Mouse (Mus musculus) limb, embryonic 11.5 days (tissue): ENCODE measurements around the gene Rtn4. TPM values are rescaled to one million over a fixed set of nuclear protein-coding genes. Genes with fewer than 3 reads are reported as not detected.
"Not testable (repeated sequence)": the region's sequence is repeated elsewhere in the genome, so short reads cannot be mapped to it uniquely, and the experiment has no call there.

Experiments
- ATAC-seq: fragments of 200-750 bp; cut with Nextera tagmentation; 2 replicates; pipeline ENCODE4 v1.8.0; 2017; ENCODE audit warnings: low read depth; ENCODE audit not compliant: insufficient number of reproducible peaks, low FRiP score, low TSS enrichment
- DNase-seq: peaks from one replicate; pipeline ENCODE4 v3.0.0-alpha.2; 2015; ENCODE audit warnings: low spot score
- H3K27ac ChIP-seq: fragments of 300-500 bp; sonication (generic); replicated peaks from 2 replicates; pipeline ENCODE4 v1.5.1; 2014; ENCODE audit warnings: low read depth, mild to moderate bottlenecking, low read length
- H3K27me3 ChIP-seq: fragments of 300-500 bp; sonication (generic); 2 replicates; pipeline ENCODE4 v1.6.1; 2014; ENCODE audit warnings: mild to moderate bottlenecking, low read length, mixed read lengths; ENCODE audit not compliant: control insufficient read depth, insufficient read depth
- H3K36me3 ChIP-seq: fragments of 300-500 bp; sonication (generic); 2 replicates; pipeline ENCODE4 v1.6.1; 2014; ENCODE audit warnings: mild to moderate bottlenecking, low read length, moderate library complexity, mixed read lengths; ENCODE audit not compliant: control insufficient read depth, insufficient read depth
- H3K4me1 ChIP-seq: fragments of 300-500 bp; sonication (generic); 2 replicates; pipeline ENCODE4 v1.6.1; 2014; ENCODE audit warnings: low read length, mixed read lengths; ENCODE audit not compliant: control insufficient read depth, insufficient read depth
- H3K4me2 ChIP-seq: fragments of 300-500 bp; sonication (generic); 2 replicates; pipeline ENCODE4 v1.6.1; 2014; ENCODE audit warnings: low read depth, mild to moderate bottlenecking, moderate library complexity; ENCODE audit not compliant: severe bottlenecking
- H3K4me3 ChIP-seq: fragments of 300-500 bp; sonication (generic); 2 replicates; pipeline ENCODE4 v1.5.1; 2014; ENCODE audit warnings: low read depth, low read length
- H3K9ac ChIP-seq: fragments of 300-500 bp; sonication (generic); 2 replicates; pipeline ENCODE4 v1.6.1; 2014; ENCODE audit warnings: mild to moderate bottlenecking, low read length
- H3K9me3 ChIP-seq: fragments of 300-500 bp; sonication (generic); 2 replicates; pipeline ENCODE4 v1.6.1; 2016; ENCODE audit warnings: low read length; ENCODE audit not compliant: control insufficient read depth
- WGBS: fragments of 180-500 bp; shearing (Covaris S2); extraction: QIAGEN DNeasy Blood & Tissue Kit; methylation state at CpG from one replicate; pipeline ENCODE4 v1.1.7; 2014; 5-methylcytosine and 5-hydroxymethylcytosine counted together
- polyA plus RNA-seq: library from polyadenylated mRNA; unstranded; fragments of >200 nt; fragmentation: Nextera tagmentation; extraction: Ambion mirVana; gene quantifications from 2 replicates; pipeline ENCODE4 v1.2.1, GENCODE M21; 2014

Rtn4 gene
- polyA plus RNA-seq, 1 experiment from 2014 or later, result 60.7 TPM

DNA sequence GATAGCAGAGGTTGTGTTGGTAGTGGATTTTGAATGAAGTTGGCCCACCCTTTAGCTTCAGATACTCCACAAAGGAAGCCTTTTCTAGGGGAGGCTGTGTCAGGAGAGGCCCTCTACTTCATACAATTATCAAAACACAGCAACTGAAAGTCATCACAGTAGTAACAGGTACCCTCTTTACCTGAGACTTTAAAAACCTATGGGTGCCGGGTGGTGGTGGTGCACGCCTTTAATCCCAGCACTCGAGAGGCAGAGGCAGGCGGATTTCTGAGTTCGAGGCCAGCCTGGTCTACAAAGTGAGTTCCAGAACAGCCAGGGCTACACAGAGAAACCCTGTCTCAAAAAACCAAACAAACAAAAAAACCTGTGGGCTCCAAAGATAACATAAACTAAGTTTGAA, 63.3 kb downstream of the Rtn4 start:
- not testable (repeated sequence) for H3K4me1 ChIP-seq, H3K9ac ChIP-seq, H3K9me3 ChIP-seq, H3K36me3 ChIP-seq, ATAC-seq, H3K27ac ChIP-seq, H3K4me3 ChIP-seq, H3K4me2 ChIP-seq, DNase-seq, H3K27me3 ChIP-seq
- WGBS, result 93% methylated on average over 5 of the region's 5 CpGs

DNA sequence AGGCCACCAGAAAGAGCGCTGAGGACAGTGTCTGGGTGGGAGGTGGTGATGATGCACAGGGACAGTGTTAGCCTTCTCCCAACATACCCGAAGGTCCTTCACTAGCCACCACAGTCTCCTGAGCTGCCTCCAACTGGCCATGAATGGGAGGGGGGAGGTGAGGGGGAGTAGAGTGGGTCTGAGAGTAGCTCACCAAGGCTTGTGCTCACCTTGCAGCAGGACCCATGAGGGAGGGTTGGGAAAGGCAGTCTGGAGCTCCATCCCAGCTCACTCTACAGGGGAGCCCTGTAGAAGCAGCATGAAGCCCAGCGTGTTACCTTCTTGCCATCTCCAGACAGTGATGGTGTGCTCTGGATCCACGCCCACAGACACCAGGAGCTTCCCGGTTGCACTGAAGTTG, 65.9 kb downstream of the Rtn4 start:
- H3K9ac ChIP-seq, result no peak overlapping the region
- H3K36me3 ChIP-seq, result no peaks in the 10 kb centered on the region
- no peak overlapping the region for H3K4me3 ChIP-seq
- no peak overlapping the region for H3K27ac ChIP-seq
- ATAC-seq (no peak; the same call in 1 of the 2 replicates), DNase-seq (no peak)
- WGBS, result 90% methylated on average over 5 of the region's 5 CpGs
- no peak overlapping the region for H3K4me2 ChIP-seq
- H3K4me1 ChIP-seq, result no peaks in the 10 kb centered on the region
- H3K9me3 ChIP-seq, result no peaks in the 10 kb centered on the region
- no peaks in the 10 kb centered on the region for H3K27me3 ChIP-seq

DNA sequence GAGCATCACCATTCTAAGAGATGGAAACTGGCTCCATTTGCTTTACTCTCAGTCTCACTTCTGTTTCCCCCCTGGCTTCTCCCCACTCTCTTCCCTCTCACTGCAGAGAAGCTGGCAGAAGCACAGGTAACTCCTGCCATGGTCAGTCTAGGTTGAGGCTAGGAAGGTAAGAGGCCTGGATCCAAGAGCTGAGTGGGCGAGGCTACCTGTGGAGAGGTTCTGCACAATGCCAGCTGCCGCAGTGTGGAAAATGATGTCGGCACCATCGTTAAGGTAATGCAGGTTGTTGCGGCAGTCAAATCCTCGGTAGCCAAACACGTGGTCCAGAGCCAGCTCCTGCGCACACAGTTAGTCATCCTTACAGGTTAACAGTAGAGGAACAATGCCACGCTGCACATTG, 68.6 kb downstream of the Rtn4 start:
- DNase-seq (no peak), ATAC-seq (no peak)
- 90% methylated on average over 9 of the region's 9 CpGs for WGBS
- H3K27ac ChIP-seq, result no peak overlapping the region
- H3K36me3 ChIP-seq, result no peaks in the 10 kb centered on the region
- H3K27me3 ChIP-seq, result no peaks in the 10 kb centered on the region
- no peaks in the 10 kb centered on the region for H3K9me3 ChIP-seq
- no peak overlapping the region for H3K9ac ChIP-seq
- no peak overlapping the region for H3K4me2 ChIP-seq
- H3K4me1 ChIP-seq, result no peaks in the 10 kb centered on the region
- H3K4me3 ChIP-seq, result no peak overlapping the region

DNA sequence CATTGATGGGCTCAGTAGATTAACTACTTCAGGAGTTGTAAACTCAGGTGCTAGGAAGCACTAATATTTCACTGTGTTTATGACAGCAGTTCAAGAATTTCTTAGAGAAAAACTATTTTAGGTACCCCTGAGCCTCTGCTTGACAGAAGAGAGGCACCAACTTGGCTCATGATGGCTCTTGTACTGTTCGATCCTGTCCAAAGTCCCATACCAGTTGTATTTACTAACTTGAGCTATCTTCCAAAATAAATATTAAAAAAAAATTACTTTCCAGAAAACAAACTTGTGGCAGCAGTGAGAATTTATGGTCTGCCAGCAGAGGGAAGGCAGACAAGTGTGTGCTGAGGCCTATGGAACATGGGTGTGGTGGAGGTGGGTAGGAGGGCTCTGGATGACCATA, 70.0 kb downstream of the Rtn4 start:
- H3K4me1 ChIP-seq, result no peaks in the 10 kb centered on the region
- H3K9ac ChIP-seq, result no peak overlapping the region
- no peak overlapping the region for H3K27ac ChIP-seq
- 93% methylated on average over 1 of the region's 1 CpGs for WGBS
- no peaks in the 10 kb centered on the region for H3K9me3 ChIP-seq
- H3K36me3 ChIP-seq, result no peaks in the 10 kb centered on the region
- DNase-seq (no peak), ATAC-seq (no peak)
- H3K27me3 ChIP-seq, result no peaks in the 10 kb centered on the region
- H3K4me3 ChIP-seq, result no peak overlapping the region
- H3K4me2 ChIP-seq, result no peak overlapping the region

DNA sequence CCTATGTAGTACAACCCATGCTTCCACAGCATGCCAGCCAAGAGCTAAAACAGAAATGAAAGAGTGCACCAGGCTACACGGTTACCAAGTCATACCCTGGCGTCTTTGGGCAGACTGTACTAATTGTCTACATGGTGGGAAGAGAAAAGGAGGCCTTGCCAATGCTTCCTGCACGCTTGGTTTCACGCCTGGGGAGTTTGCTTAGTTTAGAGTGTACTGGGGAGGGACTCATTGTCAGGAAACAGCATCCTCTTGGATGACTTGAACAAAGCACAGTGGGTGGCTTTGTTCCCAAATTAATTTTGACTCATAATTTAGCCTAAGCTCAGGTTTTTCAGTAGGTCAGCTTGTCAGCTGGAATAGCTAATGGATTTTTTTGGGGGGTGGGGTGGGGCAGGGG, 72.3 kb downstream of the Rtn4 start:
- Histone ChIP-seq H3K9ac (no peak overlapping the region), H3K27ac (no peak overlapping the region), H3K4me1 (no peaks in the 10 kb centered on the region), H3K27me3 (no peaks in the 10 kb centered on the region), H3K4me2 (no peak overlapping the region), H3K9me3 (no peaks in the 10 kb centered on the region), H3K4me3 (no peak overlapping the region), H3K36me3 (no peaks in the 10 kb centered on the region)
- WGBS, result 81% methylated on average over 4 of the region's 4 CpGs
- no peak for ATAC-seq
- DNase-seq, result no peak

DNA sequence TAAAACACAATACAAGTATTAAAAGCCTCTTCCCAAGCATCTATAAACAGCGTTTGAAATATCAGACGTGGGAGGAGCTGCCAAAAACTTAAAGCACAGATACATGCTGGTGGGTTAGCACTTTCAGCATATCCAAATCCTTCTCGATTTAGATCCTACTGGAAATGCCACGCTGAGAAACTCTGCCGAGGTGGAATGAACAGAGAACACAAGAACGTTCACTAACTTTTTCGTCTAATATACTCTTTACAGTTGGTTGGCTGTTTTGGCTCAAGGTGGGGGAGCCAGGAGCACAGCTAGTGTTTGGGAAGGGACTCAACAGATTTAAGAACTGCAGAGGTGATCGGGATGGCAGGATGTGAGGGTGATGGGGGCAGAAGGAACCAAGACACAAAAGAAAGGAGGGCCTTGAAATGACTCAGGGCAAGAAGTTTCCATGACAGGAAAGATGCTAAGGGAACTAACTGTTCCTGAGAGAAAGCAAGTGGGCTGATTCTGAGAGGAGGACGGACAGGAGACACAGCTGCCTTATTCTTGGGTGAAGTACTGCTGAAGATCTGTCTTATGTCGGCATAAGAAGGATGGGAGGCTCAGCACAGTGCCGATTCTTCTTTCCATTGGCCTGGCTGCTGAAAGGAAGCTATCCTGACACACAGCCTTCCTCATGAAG, 73.7 kb downstream of the Rtn4 start:
- Histone ChIP-seq H3K9ac (no peak overlapping the region), H3K4me3 (no peak overlapping the region), H3K27me3 (no peaks in the 10 kb centered on the region), H3K9me3 (no peaks in the 10 kb centered on the region), H3K27ac (no peak overlapping the region), H3K4me1 (no peaks in the 10 kb centered on the region), H3K4me2 (no peak overlapping the region), H3K36me3 (no peaks in the 10 kb centered on the region)
- WGBS, result 85% methylated on average over 11 of the region's 11 CpGs
- no peak for DNase-seq
- no peak for ATAC-seq

DNA sequence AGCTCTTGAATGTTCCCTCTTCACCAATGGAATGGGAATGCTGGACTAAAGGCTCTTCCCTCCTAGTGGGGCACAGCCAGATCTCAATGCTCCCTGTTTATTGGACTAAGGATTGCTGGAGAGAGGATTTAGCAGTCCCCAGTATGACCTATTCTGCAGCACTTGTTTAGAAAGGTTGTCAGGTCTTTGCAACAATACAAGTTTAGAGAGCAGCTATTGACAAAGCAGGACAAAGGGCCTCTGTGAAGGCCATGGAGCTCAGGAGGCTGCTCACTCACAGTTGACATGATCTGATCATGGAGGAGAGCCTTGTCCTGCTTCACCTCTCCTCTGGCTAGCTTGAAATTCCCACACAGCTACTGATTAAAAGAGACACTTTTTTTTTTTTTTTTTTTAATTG, 75.8 kb downstream of the Rtn4 start:
- no peak overlapping the region for H3K9ac ChIP-seq
- no peak overlapping the region for H3K27ac ChIP-seq
- DNase-seq (no peak), ATAC-seq (no peak)
- no peak overlapping the region for H3K4me2 ChIP-seq
- H3K36me3 ChIP-seq, result no peaks in the 10 kb centered on the region
- H3K9me3 ChIP-seq, result no peaks in the 10 kb centered on the region
- H3K4me3 ChIP-seq, result no peak overlapping the region
- no peaks in the 10 kb centered on the region for H3K27me3 ChIP-seq
- no peaks in the 10 kb centered on the region for H3K4me1 ChIP-seq

DNA sequence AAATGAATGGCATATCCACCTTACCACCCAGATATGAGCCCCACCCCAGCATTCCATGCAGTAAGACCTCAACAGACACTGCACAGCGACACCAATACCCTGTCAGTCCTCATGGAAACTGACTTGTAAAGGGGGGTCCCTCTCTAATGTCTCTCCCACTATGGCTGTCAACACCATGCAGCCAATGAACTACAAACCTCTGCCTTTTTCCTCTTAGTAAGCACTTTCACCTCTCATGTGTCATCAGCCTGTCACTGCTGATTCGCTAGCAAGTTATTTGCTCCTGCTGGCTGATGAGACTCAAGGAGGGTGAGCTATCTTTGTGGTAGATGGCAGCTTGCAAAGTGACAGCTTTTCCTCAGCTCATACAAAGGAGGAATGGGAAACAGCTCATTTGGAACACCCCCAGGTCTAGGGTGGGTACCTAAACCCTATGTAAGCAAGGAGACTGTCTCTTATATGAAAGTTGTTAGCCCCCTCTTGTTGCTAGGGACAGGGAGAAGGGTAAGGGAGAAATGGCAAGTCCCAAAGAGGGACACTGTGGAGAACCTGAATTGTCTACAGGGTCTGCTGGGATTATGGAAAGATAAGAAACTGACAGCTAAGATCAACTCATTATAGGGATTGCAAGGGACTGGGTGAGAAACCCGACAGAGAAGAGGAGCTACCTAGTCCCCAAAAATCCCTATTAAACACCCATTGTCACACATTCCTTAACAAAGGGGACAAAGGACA, 78.1 kb downstream of the Rtn4 start:
- DNase-seq (no peak), ATAC-seq (no peak)
- Histone ChIP-seq H3K27ac (no peak overlapping the region), H3K4me3 (no peak overlapping the region), H3K9me3 (no peaks in the 10 kb centered on the region), H3K4me1 (no peaks in the 10 kb centered on the region), H3K9ac (no peak overlapping the region), H3K27me3 (no peaks in the 10 kb centered on the region), H3K36me3 (no peaks in the 10 kb centered on the region), H3K4me2 (no peak overlapping the region)
- 75% methylated on average over 3 of the region's 3 CpGs for WGBS

DNA sequence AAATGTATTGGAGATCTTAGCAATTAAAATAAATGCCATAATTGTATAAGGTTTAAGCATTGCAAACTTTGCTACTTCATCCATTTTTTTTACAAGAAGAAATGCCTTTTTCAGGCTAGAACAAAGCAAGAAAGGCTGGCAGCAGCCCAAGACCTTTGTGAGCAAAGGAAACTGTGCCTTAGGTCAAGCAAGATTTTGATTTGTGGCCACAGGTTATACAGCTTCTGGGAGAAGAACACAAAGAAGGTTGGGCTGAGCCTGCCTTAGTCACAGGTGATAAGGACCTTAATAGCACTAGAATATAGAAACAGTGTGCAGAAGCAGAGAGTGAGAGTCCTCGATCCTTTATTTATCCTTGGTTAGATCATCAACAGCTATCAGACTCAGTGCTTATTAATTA, 79.5 kb downstream of the Rtn4 start:
- Histone ChIP-seq H3K9ac (no peak overlapping the region), H3K36me3 (no peaks in the 10 kb centered on the region), H3K27me3 (no peaks in the 10 kb centered on the region), H3K9me3 (no peaks in the 10 kb centered on the region), H3K4me3 (no peak overlapping the region), H3K27ac (no peak overlapping the region), H3K4me1 (no peaks in the 10 kb centered on the region), H3K4me2 (no peak overlapping the region)
- WGBS, result 95% methylated on average over 1 of the region's 1 CpGs
- DNase-seq (no peak), ATAC-seq (no peak)
